Mouse (Mus musculus) liver, embryonic 16.5 days (tissue): ENCODE results near the gene Ctxn2. TPM values are rescaled to one million over a fixed set of nuclear protein-coding genes. Genes with fewer than 3 reads are reported as not detected.

ENCODE experiments used
- ATAC-seq: fragments of 200-750 bp; cut with Nextera tagmentation; 2 replicates; pipeline ENCODE4 v1.8.0; 2017; ENCODE audit warnings: low read depth, mild to moderate bottlenecking, moderate number of reproducible peaks, moderate library complexity
- H3K27ac ChIP-seq: fragments of 300-500 bp; sonication (generic); 2 replicates; pipeline ENCODE4 v1.5.1; 2014; ENCODE audit warnings: mild to moderate bottlenecking, low read length
- H3K27me3 ChIP-seq: fragments of 300-500 bp; sonication (generic); 2 replicates; pipeline ENCODE4 v1.6.1; 2014; ENCODE audit warnings: low read depth, low read length, mixed read lengths; ENCODE audit not compliant: control insufficient read depth, insufficient read depth
- H3K36me3 ChIP-seq: fragments of 300-500 bp; sonication (generic); 2 replicates; pipeline ENCODE4 v1.6.1; 2014; ENCODE audit warnings: mild to moderate bottlenecking; ENCODE audit not compliant: control insufficient read depth, insufficient read depth
- H3K4me1 ChIP-seq: fragments of 300-500 bp; sonication (generic); 2 replicates; pipeline ENCODE4 v1.6.1; 2014; ENCODE audit warnings: low read depth, low read length, mixed read lengths; ENCODE audit not compliant: control insufficient read depth
- H3K4me2 ChIP-seq: fragments of 300-500 bp; sonication (generic); 2 replicates; pipeline ENCODE4 v1.6.1; 2014; ENCODE audit warnings: low read depth, low read length, mixed read lengths
- H3K4me3 ChIP-seq: fragments of 300-500 bp; sonication (generic); 2 replicates; pipeline ENCODE4 v1.5.1; 2014; ENCODE audit warnings: low read depth, mild to moderate bottlenecking, low read length
- H3K9ac ChIP-seq: fragments of 300-500 bp; sonication (generic); 2 replicates; pipeline ENCODE4 v1.6.1; 2014; ENCODE audit warnings: low read depth, low read length
- H3K9me3 ChIP-seq: fragments of 300-500 bp; sonication (generic); replicated peaks from 2 replicates; pipeline ENCODE4 v1.6.1; 2016; ENCODE audit warnings: low read length; ENCODE audit not compliant: control insufficient read depth
- WGBS: fragments of 180-500 bp; shearing (Covaris S2); extraction: QIAGEN DNeasy Blood & Tissue Kit; methylation state at CpG from one replicate; pipeline ENCODE4 v1.1.7; 2014; ENCODE audit not compliant: insufficient replicate concordance; 5-methylcytosine and 5-hydroxymethylcytosine counted together
- polyA plus RNA-seq: library from polyadenylated mRNA; unstranded; fragments of >200 nt; fragmentation: Nextera tagmentation; extraction: Ambion mirVana; gene quantifications from 2 replicates; pipeline ENCODE4 v1.2.1, GENCODE M21; 2015

Ctxn2 gene
- polyA plus RNA-seq, 1 experiment from 2014 or later = not detected

DNA sequence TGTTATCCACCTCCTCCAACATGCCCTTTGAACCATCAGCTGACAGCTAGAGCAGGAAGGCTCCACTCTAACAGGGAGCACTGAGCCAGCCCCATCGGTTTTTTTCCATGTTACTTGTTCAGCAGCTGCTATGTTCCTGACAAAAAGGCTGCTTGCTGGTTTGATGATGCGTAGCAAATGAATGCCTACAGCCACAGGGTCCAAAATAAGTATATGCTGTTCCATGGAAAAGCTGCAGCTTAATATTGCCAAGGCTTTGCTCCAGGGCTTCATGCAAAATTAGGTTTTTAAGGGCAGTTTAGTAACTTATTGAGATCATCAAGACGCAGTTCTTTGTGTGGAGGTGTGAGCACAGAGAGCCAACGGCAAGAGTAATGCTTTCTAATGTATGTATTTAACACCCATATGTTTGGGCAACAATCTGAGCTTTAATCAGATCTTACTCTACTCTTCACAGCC lies 25.5 kb downstream of the Ctxn2 start:
- Histone ChIP-seq H3K27me3 (no peaks in the 10 kb centered on the region), H3K27ac (no peak overlapping the region), H3K9ac (no peak overlapping the region), H3K9me3 (no peaks in the 10 kb centered on the region), H3K4me2 (no peak overlapping the region), H3K4me3 (no peak overlapping the region), H3K36me3 (no peaks in the 10 kb centered on the region), H3K4me1 (no peaks in the 10 kb centered on the region)
- ATAC-seq = no peak
- 67% methylated on average over 4 of the region's 4 CpGs for WGBS

DNA sequence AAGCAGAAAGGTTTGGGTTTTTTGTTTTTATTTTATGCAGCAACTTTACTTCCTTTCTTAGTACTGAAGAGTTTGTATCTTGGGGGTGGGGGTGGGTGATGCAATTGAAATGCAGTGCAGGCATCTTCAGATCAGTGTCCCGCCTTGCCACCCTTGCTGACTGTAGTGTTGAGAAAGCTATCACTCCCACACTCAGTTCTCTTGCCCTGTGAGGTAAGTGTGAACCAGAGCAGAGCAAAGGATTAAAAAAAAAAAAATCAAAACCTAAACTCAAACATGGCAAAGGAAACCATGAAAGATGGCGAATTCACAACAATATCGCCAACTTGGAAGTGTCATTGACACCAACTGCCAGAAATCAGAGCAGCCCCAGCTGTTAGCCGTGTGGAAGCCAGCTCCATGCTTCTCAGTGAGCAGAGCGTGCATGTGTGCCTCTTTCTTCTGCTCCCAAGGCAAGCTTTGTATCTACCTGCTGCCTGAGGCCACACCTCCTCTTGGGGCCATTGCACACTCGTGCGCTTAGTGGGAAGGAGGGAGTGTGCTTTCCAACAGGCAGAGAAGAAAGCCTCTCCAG lies 41.8 kb downstream of the Ctxn2 start:
- WGBS = 63% methylated on average over 7 of the region's 7 CpGs
- Histone ChIP-seq H3K4me1 (no peaks in the 10 kb centered on the region), H3K36me3 (no peaks in the 10 kb centered on the region), H3K4me3 (no peak overlapping the region), H3K27me3 (no peaks in the 10 kb centered on the region), H3K9ac (no peak overlapping the region), H3K27ac (no peak overlapping the region), H3K4me2 (no peak overlapping the region), H3K9me3 (no peaks in the 10 kb centered on the region)
- no peak for ATAC-seq

DNA sequence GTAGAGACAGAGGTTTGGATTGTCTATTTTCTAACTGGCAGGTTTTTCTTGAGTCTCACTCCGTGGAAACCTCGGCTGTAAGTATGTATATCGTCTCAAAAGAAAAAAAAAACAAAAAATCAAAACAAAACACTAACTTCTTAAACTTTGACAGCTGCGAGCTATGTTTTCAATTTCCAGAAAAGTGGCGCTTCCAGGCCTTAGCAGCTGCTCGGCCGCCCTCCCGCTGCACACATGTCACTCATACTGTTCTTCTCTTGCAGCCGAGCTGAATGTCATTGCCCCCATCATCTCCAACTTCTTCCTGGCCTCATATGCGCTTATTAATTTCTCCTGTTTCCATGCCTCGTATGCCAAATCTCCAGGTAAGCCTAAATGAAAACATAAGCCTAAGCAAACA lies 51.4 kb downstream of the Ctxn2 start:
- H3K27me3 ChIP-seq = no peaks in the 10 kb centered on the region
- ATAC-seq = no peak
- no peak overlapping the region for H3K4me2 ChIP-seq
- H3K4me3 ChIP-seq = no peak overlapping the region
- 75% methylated on average over 11 of the region's 11 CpGs for WGBS
- no peak overlapping the region for H3K9ac ChIP-seq
- H3K36me3 ChIP-seq = no peaks in the 10 kb centered on the region
- H3K9me3 ChIP-seq = no peaks in the 10 kb centered on the region
- no peak overlapping the region for H3K27ac ChIP-seq
- no peaks in the 10 kb centered on the region for H3K4me1 ChIP-seq

DNA sequence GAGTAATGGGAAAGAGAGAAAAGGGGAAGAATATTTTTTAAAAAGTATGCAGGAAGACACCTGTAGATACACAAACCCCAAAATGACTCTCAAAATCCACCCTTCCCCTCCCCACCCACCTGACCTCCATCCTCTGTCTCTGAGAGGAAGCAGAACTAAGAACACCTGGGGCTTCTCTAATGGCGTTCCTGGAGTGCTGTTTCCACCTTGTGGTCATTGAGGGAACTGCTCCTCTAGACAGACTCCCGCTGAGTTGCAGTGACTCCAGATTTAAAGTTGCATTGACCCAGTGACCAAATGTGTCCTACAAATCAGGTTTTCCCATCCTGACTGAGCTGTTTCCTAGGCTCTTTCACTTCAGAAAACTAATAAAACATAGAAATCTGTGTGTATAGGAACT lies 52.7 kb downstream of the Ctxn2 start:
- no peak for ATAC-seq
- H3K36me3 ChIP-seq = no peaks in the 10 kb centered on the region
- H3K4me3 ChIP-seq = no peak overlapping the region
- no peaks in the 10 kb centered on the region for H3K4me1 ChIP-seq
- H3K9me3 ChIP-seq = no peaks in the 10 kb centered on the region
- 4% methylated on average over 2 of the region's 2 CpGs for WGBS
- no peak overlapping the region for H3K9ac ChIP-seq
- no peaks in the 10 kb centered on the region for H3K27me3 ChIP-seq
- no peak overlapping the region for H3K4me2 ChIP-seq
- no peak overlapping the region for H3K27ac ChIP-seq

DNA sequence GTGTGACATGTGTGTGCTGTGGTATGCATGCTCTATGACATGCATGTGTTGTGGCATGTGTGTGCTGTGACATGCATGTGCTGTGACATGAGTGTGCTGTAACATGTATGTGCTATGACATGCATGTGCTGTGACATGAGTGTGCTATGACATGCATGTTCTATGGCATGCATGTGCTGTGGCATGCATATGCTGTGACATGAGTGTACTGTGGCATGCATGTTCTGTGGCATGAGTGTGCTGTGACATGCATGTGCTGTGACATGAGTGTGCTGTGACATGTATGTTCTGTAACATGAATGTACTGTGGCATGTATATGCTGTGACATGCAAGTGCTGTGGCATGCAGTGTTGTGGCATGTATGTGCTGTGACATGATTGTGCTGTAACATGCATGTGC lies 56.4 kb downstream of the Ctxn2 start:
- H3K4me3 ChIP-seq = no peak overlapping the region
- H3K4me1 ChIP-seq = no peaks in the 10 kb centered on the region
- H3K27ac ChIP-seq = no peak overlapping the region
- H3K27me3 ChIP-seq = no peaks in the 10 kb centered on the region
- no peak for ATAC-seq
- H3K36me3 ChIP-seq = no peaks in the 10 kb centered on the region
- H3K9ac ChIP-seq = no peak overlapping the region
- H3K4me2 ChIP-seq = no peak overlapping the region
- H3K9me3 ChIP-seq = no peaks in the 10 kb centered on the region

DNA sequence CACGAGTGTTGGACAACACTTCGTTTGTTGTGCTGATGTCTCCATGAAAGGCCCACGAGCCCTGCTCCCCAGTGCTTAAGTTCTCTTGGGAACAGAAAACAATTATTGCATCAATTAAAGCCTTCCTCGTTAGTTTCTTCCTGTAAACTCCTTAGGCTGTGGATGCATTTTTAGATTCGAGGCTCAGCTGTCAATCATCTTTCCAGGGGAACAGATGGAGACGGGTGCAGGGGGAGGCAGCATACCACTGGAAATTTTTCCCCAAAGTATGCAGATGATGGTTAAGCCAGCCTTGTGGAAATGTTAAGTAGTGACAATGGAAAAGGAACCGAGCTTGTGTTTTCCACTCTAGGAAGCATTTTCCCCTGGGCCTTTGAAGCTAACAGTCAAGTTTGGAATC lies 60.3 kb downstream of the Ctxn2 start:
- Histone ChIP-seq H3K27ac (no peak overlapping the region), H3K27me3 (no peaks in the 10 kb centered on the region), H3K4me3 (no peak overlapping the region), H3K9ac (no peak overlapping the region), H3K4me1 (no peaks in the 10 kb centered on the region), H3K4me2 (no peak overlapping the region), H3K9me3 (no peaks in the 10 kb centered on the region), H3K36me3 (no peaks in the 10 kb centered on the region)
- 57% methylated on average over 7 of the region's 7 CpGs for WGBS
- no peak for ATAC-seq

Other genes with a start within 250 kb of the Ctxn2 start
- 4.7 and 5.6 TPM in 2 replicates for gene Slc24a5, start 68.6 kb upstream of the Ctxn2 start, polyA plus RNA-seq
- 18.9 and 19.9 TPM in 2 replicates for gene Myef2, start 13.0 kb upstream of the Ctxn2 start, polyA plus RNA-seq
- 0.01 and 0.04 TPM in 2 replicates for gene Slc12a1, start 15.8 kb downstream of the Ctxn2 start, polyA plus RNA-seq
- gene Dut, start 110.5 kb downstream of the Ctxn2 start, polyA plus RNA-seq = 77.7 and 87.6 TPM in 2 replicates